Mouse (Mus musculus) myocyte (in vitro differentiated cells): Measurements from ENCODE around the gene Daxx. TPM values are rescaled to one million over a fixed set of nuclear protein-coding genes. Genes with fewer than 3 reads are reported as not detected.

ENCODE experiments used
- H3K27me3 ChIP-seq: one replicate; pipeline ENCODE4 v1.6.1; 2011; ENCODE audit not compliant: control insufficient read depth, insufficient read depth, insufficient read length
- H3K36me3 ChIP-seq: one replicate; pipeline ENCODE4 v1.6.1; 2011; ENCODE audit not compliant: control insufficient read depth, insufficient read depth
- H3K4me2 ChIP-seq: one replicate; pipeline ENCODE4 v1.6.1; 2011; ENCODE audit warnings: low read depth, control low read depth
- H3K4me3 ChIP-seq: one replicate; pipeline ENCODE4 v1.5.1; 2011; ENCODE audit warnings: mild to moderate bottlenecking, control low read depth, moderate library complexity
- H3K79me2 ChIP-seq: one replicate; pipeline ENCODE4 v1.6.1; 2011; ENCODE audit not compliant: control insufficient read depth, insufficient read depth
- H3ac ChIP-seq: one replicate; pipeline ENCODE4 v1.6.1; 2011; ENCODE audit not compliant: control insufficient read depth, insufficient read length
- CEBPB ChIP-seq: IDR thresholded peaks from 2 replicates; pipeline ENCODE4 v1.6.1; 2011; ENCODE audit warnings: mild to moderate bottlenecking, moderate library complexity; ENCODE audit not compliant: poor library complexity, insufficient read depth, severe bottlenecking
- E2F4 ChIP-seq: IDR thresholded peaks from one replicate; pipeline ENCODE4 v1.6.1; 2011; ENCODE audit warnings: mild to moderate bottlenecking, control low read depth, moderate library complexity; ENCODE audit not compliant: insufficient read depth
- MAX ChIP-seq: IDR thresholded peaks from one replicate; pipeline ENCODE4 v1.6.1; 2011; ENCODE audit warnings: low read depth, mild to moderate bottlenecking, control low read depth
- MYOD1 ChIP-seq, 3 experiments: IDR thresholded peaks; one replicate each; pipeline ENCODE4 v1.6.1; 2011; ENCODE audit warnings: control low read depth in 2 of 3, low read depth in 2 of 3, mild to moderate bottlenecking in 2 of 3, moderate library complexity in 1 of 3; ENCODE audit not compliant: insufficient read length in 2 of 3, control insufficient read depth in 1 of 3
- MYOG ChIP-seq, 3 experiments: IDR thresholded peaks; one replicate each; pipeline ENCODE4 v1.6.1; 2011; ENCODE audit warnings: control low read depth in 2 of 3, low read depth in 2 of 3, mild to moderate bottlenecking in 2 of 3; ENCODE audit not compliant: insufficient read length in 2 of 3, control insufficient read depth in 1 of 3, insufficient read depth in 1 of 3
- POLR2A ChIP-seq: IDR thresholded peaks from one replicate; pipeline ENCODE4 v1.6.1; 2011; ENCODE audit warnings: low read depth, mild to moderate bottlenecking, control low read depth, moderate library complexity; ENCODE audit not compliant: insufficient read length
- POLR2AphosphoS2 ChIP-seq: IDR thresholded peaks from one replicate; pipeline ENCODE4 v1.6.1; 2011; ENCODE audit warnings: low read depth, control low read depth; ENCODE audit not compliant: insufficient read length
- REST ChIP-seq: IDR thresholded peaks from one replicate; pipeline ENCODE4 v1.6.1; 2011; ENCODE audit warnings: mild to moderate bottlenecking, control low read depth, moderate library complexity; ENCODE audit not compliant: insufficient read depth, insufficient read length
- SRF ChIP-seq: IDR thresholded peaks from one replicate; pipeline ENCODE4 v1.6.1; 2011; ENCODE audit warnings: low read depth; ENCODE audit not compliant: control insufficient read depth, insufficient read length
- TCF12 ChIP-seq: IDR thresholded peaks from one replicate; pipeline ENCODE4 v1.6.1; 2011; ENCODE audit warnings: mild to moderate bottlenecking, control low read depth; ENCODE audit not compliant: poor library complexity, insufficient read depth, severe bottlenecking
- TCF3 ChIP-seq: IDR thresholded peaks from one replicate; pipeline ENCODE4 v1.6.1; 2011; ENCODE audit warnings: low read depth, control low read depth; ENCODE audit not compliant: insufficient read length
- USF1 ChIP-seq: IDR thresholded peaks from one replicate; pipeline ENCODE4 v1.6.1; 2011; ENCODE audit warnings: low read depth, mild to moderate bottlenecking, control low read depth, moderate library complexity
- polyA plus RNA-seq: library from polyadenylated mRNA; unstranded; fragments of >200 nt; fragmentation: generic; extraction: Trizol; gene quantifications from one replicate; pipeline ENCODE4 v1.2.1, GENCODE M21; 2012; ENCODE audit warnings: missing spikeins

The Daxx gene
- polyA plus RNA-seq, 1 experiment, result 16.9 TPM

DNA sequence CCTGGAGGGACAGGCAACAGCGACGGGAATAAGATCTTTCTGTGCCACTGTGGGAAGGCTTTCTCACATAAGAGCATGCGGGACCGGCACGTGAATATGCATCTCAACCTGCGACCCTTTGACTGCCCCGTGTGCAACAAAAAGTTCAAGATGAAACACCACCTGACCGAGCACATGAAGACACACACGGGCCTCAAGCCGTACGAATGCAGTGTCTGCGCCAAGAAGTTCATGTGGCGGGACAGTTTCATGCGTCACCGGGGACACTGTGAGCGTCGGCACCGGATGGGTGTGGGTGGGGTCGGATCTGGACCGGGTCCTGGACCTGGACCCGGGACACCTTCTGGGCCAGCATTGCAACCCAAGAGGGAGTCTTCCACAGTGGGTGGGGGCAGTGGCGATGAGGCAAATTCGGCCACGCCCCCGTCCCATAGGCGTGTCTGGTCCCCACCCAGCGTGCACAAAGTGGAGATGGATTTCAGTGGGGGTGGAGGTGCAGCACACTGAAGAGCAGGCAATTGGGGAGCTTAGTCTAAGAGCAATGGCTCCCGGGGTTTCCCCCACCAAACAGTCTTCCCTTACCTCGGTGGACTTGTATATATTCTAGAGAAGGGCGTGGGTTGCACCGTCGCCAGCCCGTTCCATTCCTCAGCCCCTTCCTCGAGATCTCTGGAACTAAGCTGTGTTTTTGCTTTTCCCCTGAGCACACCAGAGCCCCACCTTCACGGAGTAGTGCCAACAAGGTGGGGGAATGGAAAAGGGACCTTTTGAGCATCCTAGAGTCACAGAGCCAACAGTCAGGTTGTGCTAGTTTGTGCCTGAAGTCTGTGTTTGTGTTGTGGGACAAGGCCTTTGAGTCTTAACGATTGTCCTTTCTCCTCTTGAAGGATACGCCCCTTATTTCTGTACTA is 9.3 kb downstream of the Daxx start:
- no peak for TF ChIP-seq E2F4
- TF ChIP-seq POLR2A, result peak; percentile 10
- no peak for TF ChIP-seq TCF12
- Histone ChIP-seq H3K4me2 (peak overlapping the region; percentile 90), H3K27me3 (no peaks in the 10 kb centered on the region), H3ac (no peak overlapping the region), H3K36me3 (peaks cover 4% of the 10 kb centered on the region), H3K79me2 (peaks cover 4% of the 10 kb centered on the region), H3K4me3 (peak overlapping the region; percentile 66)

DNA sequence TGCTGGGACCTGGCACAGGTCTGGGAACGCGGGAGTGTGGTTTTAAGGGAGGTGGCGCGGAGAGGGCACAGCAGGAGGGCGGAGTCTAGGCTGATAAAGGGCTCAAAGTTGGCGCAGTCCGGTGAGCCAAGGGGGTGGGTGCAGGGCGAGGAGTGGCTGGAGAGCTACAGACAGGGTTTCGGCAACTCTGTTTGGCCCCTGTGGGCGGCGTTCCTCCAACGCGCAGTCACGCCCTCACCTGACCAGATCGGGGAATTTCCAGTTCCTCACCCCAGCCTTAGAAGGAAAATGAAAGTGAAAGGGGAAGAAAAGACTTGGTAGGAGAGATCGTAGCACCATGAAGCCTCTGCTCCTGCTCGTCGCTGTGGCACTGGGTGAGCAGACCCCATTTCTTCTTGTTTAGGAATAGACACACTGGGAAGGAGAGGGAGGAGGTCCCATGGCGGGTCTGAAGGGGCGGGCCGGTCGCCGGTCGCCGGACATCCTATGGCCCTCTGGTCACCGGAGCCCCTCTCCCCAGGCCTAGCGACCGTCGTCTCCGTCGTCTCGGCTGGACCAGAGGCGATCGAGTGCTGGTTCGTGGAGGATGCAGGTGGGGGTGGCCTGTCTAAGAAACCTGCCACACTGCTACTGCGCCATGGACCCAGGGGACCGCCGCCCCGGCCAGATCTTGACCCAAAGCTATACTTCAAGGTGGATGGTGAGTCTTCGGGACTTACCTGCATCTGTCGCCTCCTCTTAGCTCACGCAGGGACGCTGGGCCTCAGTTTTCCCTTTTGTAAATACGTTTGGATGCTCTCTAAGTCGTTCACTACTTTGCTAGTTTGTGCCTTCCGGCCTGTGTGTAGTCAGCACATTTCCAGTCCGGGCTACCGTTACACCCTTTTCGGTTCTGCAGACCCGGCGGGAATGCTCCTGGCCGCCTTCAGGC is 10.4 kb downstream of the Daxx start:
- no peak overlapping the region for H3ac ChIP-seq
- peak overlapping the region; percentile 90 for H3K4me2 ChIP-seq
- peaks cover 4% of the 10 kb centered on the region for H3K79me2 ChIP-seq
- peaks cover 4% of the 10 kb centered on the region for H3K36me3 ChIP-seq
- H3K4me3 ChIP-seq, result peak overlapping the region; percentile 66
- TF ChIP-seq MYOD1 (IDR thresholded peaks at IDR 0.05; ENCODE audit: control insufficient read depth in 1 of 3, insufficient read length in 2 of 3, low read depth in 2 of 3), result no peak
- peak; percentile 67 for TF ChIP-seq POLR2AphosphoS2
- no peaks in the 10 kb centered on the region for H3K27me3 ChIP-seq

DNA sequence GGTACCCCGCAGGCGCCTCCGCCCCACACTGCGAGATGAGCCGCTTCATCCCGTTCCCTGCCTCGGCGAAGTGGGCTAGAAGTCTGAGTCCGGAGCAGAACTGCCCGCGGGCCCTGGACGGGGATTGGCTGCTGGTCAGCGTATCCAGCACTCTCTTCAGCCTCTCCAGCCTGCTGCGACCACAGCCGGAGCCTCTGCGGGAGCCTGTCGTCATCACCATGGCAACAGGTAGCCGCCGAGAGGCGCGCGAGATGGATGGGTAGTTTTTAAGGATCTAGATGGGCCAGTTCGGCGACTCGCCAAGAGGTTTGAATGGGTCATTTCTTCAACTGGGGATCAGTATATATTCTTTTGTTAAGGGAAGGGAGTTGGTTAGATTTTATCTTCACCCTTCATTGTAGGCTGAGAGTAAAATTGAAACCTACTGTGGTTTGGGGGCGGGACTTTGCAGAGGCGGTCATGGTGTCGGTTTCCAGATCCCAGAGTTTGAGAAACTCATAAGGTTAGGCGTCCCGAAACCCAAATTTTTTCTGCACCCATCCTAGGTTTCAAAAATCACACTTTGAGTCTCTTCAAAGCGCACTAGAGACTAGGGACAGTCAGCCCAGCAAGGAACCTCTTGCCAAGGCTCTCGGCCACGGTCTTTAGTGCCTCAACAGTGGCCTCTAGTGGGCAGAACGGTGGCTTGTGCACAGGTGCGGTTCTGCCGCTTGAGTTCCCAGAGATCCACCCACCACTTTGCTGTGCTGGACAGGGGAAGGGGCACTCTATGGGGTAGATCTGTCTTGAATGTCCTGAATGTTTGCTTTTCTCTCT is 11.3 kb downstream of the Daxx start:
- H3ac ChIP-seq, result no peak overlapping the region
- H3K4me3 ChIP-seq, result peak overlapping the region; percentile 66
- H3K36me3 ChIP-seq, result peaks cover 4% of the 10 kb centered on the region
- TF ChIP-seq USF1 (no peak), MYOG (IDR thresholded peaks at IDR 0.05; ENCODE audit: control insufficient read depth in 1 of 3, insufficient read depth in 1 of 3, insufficient read length in 2 of 3, low read depth in 2 of 3) (peak in 2 of 3 experiments; percentile 18 to 76), POLR2AphosphoS2 (peak; percentile 10), POLR2A (peak; percentile 46), MYOD1 (IDR thresholded peaks at IDR 0.05; ENCODE audit: control insufficient read depth in 1 of 3, insufficient read length in 2 of 3, low read depth in 2 of 3) (peak in 2 of 3 experiments; percentile 68 to 74)
- peak overlapping the region; percentile 90 for H3K4me2 ChIP-seq
- H3K27me3 ChIP-seq, result no peaks in the 10 kb centered on the region
- H3K79me2 ChIP-seq, result peaks cover 4% of the 10 kb centered on the region

DNA sequence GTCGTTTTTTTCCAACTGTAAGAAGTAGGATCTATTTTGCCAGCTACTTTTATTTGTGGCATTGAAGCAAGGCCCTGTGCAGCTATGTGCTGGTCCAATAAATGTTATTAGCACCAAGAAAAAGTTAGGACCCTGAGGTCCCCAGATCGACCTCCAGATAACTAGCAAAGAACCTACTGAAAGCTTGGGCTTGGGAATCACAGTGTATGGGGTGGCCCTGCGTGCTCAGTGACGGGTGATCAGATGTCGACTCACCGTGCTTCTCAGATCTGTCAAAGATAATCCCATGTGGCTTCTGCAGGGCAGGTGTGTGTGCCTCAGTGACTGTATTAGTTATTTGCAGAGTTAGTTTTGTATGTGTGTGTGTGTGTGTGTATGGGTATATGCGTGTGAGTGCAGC is 12.1 kb downstream of the Daxx start:
- TF ChIP-seq MAX, result no peak
- no peak for TF ChIP-seq TCF3
- no peak for TF ChIP-seq POLR2A
- no peak for TF ChIP-seq USF1
- no peak for TF ChIP-seq TCF12
- TF ChIP-seq E2F4, result no peak
- TF ChIP-seq MYOD1 (IDR thresholded peaks at IDR 0.05; ENCODE audit: control insufficient read depth in 1 of 3, insufficient read length in 2 of 3, low read depth in 2 of 3), result no peak
- no peak for TF ChIP-seq CEBPB
- no peak for TF ChIP-seq SRF
- no peak for TF ChIP-seq REST
- TF ChIP-seq POLR2AphosphoS2, result no peak
- TF ChIP-seq MYOG (IDR thresholded peaks at IDR 0.05; ENCODE audit: control insufficient read depth in 1 of 3, insufficient read depth in 1 of 3, insufficient read length in 2 of 3, low read depth in 2 of 3), result no peak
- Histone ChIP-seq H3K4me2 (peak overlapping the region; percentile 90), H3K4me3 (peak overlapping the region; percentile 66)

More for the DNA sequence above, 12.1 kb downstream of the Daxx start:
- H3ac ChIP-seq, result no peak overlapping the region
- peaks cover 4% of the 10 kb centered on the region for H3K79me2 ChIP-seq
- peaks cover 4% of the 10 kb centered on the region for H3K36me3 ChIP-seq
- H3K27me3 ChIP-seq, result no peaks in the 10 kb centered on the region
